Mouse (Mus musculus) thymus, adult 2 months (tissue): ENCODE measurements at regions not wholly inside any gene's neighbourhood (a gene's known extent, or its start where the extent isn't known, plus 50 kb on each side); places are given as distances from the start of the nearest gene placed in this dataset.

Experiments used
- CTCF ChIP-seq: fragments of 200-500 bp; IDR thresholded peaks from 2 replicates; pipeline ENCODE4 v1.5.1; 2012; ENCODE audit warnings: mild to moderate bottlenecking, control low read depth, low read length, moderate library complexity, borderline replicate concordance; ENCODE audit not compliant: control insufficient read depth, poor library complexity, insufficient read depth; ENCODE audit errors: extremely low read depth
- POLR2A ChIP-seq: fragments of 200-500 bp; IDR thresholded peaks from 2 replicates; pipeline ENCODE4 v1.6.1; 2012; ENCODE audit warnings: mild to moderate bottlenecking, low read length, control low read depth, moderate library complexity; ENCODE audit not compliant: control insufficient read depth, poor library complexity, insufficient read depth; ENCODE audit errors: extremely low read depth

DNA sequence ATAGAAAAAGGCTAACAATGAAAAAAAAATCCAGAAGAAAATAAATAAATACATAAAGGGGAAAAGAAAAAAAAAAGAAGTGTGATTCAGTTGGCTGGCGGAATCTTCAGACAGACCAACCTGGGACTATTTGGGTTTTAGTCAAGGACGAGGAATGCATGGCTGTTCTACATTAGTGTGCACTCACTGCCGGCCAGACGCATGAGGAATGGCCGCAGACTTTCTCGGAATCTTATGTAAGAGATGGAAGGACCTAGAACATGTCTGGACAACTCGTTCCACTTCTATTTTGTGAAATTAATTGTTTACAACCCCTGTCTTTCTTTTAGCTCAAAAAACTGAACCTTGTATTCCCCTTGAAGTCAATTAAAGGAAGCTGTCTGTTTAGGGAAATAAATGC, 103.4 kb downstream of the Tmem170b start:
- TF ChIP-seq CTCF: no peak
- TF ChIP-seq POLR2A: no peak
